Mouse (Mus musculus): ENCODE measurements around the gene Necab2.

Necab2 gene

DNA sequence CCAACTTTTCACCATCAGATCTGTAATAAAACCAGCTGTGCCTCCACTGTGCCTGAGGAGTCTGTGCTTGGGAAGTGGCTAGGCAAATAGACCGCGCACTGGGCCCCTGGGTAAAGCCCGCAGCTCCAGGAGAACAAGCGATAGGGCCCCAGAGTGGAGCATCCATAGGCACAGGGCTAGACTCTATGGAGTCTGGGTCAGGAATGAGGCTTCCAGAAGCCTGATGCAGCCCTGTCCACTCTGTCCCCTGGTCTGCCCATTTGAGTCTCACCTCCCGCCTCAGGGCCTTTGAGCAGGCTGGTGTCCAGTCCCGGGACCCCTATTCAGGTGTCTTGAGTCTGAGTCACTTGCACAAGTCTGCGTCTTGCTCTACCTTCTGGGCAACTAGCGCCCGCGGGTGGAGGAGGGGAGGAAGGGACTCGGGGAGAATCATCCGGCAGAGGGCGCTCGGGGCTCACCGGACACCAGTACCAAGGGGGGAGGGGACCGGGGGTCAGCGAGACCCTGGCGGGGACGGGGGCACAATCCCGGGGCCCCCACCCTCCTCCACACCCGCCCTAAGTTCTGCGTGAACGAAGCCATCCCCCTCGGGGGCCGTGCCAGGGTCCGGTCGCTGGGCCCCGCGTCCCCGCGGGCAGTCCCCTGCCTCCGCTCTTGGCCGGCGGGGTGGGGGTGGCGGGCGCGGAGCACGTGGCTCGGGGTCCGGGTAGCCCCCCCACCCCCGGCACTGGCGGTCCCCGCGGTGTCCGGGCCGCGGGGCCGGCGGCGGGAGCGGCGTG lies at the start of gene Necab2:
Gene Necab2, plus strand, starts transcription at position 509 of the 779 bp plus-strand sequence.
- no peaks in the 10 kb centered on the region for H3K27me3 ChIP-seq (ENCODE audit: control insufficient read depth, insufficient read depth, low read length, poor library complexity, severe bottlenecking)
- H3K36me3 ChIP-seq (ENCODE audit: control insufficient read depth, insufficient read depth, low read length, poor library complexity, severe bottlenecking) = no peaks in the 10 kb centered on the region
- DNase-seq (ENCODE audit: low read depth, low spot score) = peak; percentile 79

DNA sequence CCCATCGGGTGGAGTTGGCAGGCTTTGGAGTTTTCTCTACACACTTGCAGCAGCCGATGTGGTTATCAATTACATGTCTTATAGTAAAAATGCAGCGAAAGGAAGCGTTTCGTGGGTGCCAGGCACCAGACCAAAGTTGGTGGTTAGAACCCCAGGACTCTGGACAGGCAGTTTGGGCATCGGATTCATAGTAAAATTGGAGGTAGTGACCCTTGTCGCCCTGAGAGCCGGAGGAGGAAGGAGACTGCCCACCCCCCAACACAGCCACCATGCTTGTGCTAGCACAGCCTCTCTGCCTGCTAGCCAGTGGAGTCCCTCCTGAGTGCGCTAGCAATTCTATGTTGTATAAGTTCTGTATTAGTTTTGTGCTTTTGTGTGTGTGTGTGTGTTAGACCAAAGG lies 48.0 kb upstream of the Necab2 start:
- peaks cover 2% of the 10 kb centered on the region; the same call in 1 of the 2 replicates for H3K36me3 ChIP-seq (ENCODE audit: control insufficient read depth, insufficient read depth, low read length, poor library complexity, severe bottlenecking)
- no peak for DNase-seq (ENCODE audit: low read depth, low spot score)
- H3K27me3 ChIP-seq (ENCODE audit: control insufficient read depth, insufficient read depth, low read length, poor library complexity, severe bottlenecking) = no peaks in the 10 kb centered on the region

DNA sequence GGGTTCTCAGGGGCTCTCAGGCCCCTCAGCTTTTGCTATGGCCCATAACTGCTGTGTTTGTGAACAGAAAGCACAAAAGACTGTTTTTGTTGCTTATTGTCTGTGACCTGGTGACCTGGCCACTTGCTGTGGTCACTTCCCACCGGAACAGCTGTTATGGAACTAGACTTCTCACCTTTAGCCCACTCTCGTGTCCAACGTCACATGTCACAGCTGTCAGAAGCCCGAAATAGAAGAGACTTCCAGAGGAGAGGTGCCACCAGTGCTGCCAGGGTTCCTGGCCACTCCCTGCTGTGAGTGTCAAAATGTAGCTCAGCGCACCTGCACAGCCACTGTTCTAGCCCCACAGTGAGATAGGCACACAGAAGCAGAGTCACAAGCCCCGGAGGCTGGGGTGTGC lies 47.3 kb upstream of the Necab2 start:
- peaks cover 4% of the 10 kb centered on the region for H3K36me3 ChIP-seq (ENCODE audit: control insufficient read depth, insufficient read depth, low read length, poor library complexity, severe bottlenecking)
- DNase-seq (ENCODE audit: low read depth, low spot score) = no peak
- H3K27me3 ChIP-seq (ENCODE audit: control insufficient read depth, insufficient read depth, low read length, poor library complexity, severe bottlenecking) = no peaks in the 10 kb centered on the region

DNA sequence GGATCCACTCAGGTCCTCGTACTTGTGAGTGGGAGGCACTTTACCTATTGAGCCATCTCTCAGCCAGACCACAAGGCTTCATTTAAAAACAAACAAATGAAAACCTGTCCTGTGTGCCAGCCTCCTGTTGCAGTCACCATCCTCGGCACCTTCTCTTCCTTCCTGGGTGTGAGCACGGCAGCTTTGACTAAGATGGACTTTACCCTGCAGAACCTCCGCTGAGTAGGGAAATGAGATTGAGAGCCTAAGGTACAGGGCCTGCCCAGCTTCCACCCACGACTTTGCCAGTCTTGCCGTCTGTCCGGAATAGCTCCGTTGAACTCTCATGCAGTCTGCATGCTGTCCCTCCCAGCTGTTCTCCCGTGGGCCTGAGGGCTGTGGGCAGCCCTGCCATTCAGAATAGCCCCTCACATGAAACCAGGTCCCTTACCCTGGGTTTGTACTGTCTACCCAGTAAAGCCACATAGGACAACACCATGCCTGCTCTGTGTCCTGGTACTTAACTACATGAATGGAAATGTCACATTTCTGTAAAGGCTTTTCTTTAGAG lies 46.3 kb upstream of the Necab2 start:
- H3K36me3 ChIP-seq (ENCODE audit: control insufficient read depth, insufficient read depth, low read length, poor library complexity, severe bottlenecking) = peaks cover 4% of the 10 kb centered on the region
- no peak for DNase-seq (ENCODE audit: low read depth, low spot score)

DNA sequence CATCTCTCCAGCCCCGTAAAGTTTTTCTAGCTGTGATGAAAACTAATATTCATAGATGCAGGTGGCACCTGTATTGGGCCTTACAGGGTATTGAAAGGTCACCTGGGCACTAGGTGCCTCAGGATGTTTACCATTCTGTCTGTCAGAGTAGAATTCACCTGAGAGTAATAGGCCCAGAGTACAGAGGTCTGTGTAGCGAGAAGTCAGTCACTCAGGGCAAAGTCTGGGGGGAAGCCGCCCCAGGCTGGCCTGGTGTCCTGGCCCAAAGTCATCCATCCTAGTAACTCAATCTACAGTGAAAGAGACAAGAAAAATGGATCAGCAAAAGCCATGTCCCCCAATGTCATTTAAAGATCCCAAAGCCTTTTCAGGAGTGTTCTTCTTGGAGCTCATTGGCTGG lies 45.6 kb upstream of the Necab2 start:
- DNase-seq (ENCODE audit: low read depth, low spot score) = no peak
- Histone ChIP-seq H3K36me3 (ENCODE audit: control insufficient read depth, insufficient read depth, low read length, poor library complexity, severe bottlenecking) (peaks cover 4% of the 10 kb centered on the region), H3K27me3 (ENCODE audit: control insufficient read depth, insufficient read depth, low read length, poor library complexity, severe bottlenecking) (no peaks in the 10 kb centered on the region)

More for the DNA sequence above, 46.3 kb upstream of the Necab2 start:
- no peaks in the 10 kb centered on the region for H3K27me3 ChIP-seq (ENCODE audit: control insufficient read depth, insufficient read depth, low read length, poor library complexity, severe bottlenecking)

DNA sequence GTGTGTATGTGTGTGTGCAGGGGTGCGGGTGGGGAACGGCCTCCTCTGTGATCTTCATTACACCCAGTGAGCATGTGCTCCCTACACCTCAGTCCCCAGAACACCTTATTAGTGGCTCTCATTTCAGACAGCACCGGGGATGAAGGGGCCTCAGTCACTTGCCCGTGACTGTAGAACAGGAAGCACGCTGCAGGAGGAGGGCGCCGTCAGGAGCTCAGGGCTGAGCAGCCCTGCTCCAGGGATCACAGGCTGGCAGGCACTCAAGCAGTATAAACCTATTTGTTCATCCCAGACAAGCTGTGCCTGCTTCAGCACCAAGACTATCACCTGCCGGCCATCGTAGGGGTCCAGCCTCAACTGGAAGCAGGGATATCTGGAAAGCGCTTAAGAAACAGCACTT lies 42.6 kb upstream of the Necab2 start:
- H3K27me3 ChIP-seq (ENCODE audit: control insufficient read depth, insufficient read depth, low read length, poor library complexity, severe bottlenecking) = no peaks in the 10 kb centered on the region
- no peak for DNase-seq (ENCODE audit: low read depth, low spot score)
- H3K36me3 ChIP-seq (ENCODE audit: control insufficient read depth, insufficient read depth, low read length, poor library complexity, severe bottlenecking) = peaks cover 7% of the 10 kb centered on the region

DNA sequence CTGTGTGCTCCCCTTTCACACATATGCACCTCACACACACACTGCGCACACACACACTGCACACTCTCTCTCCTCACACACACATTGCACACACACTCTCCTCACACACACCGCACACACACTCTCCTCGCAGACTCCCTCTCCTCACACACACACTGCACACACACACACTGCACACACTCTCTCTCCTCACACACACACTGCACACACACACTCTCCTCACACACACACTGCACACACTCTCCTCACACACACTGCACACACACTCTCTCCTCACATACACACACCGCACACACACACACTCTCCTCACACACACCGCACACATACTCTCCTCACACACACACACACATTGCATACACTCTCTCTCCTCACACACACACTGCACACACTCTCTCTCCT lies 41.9 kb upstream of the Necab2 start:
- no peak for DNase-seq (ENCODE audit: low read depth, low spot score)
- no peaks in the 10 kb centered on the region for H3K27me3 ChIP-seq (ENCODE audit: control insufficient read depth, insufficient read depth, low read length, poor library complexity, severe bottlenecking)

DNA sequence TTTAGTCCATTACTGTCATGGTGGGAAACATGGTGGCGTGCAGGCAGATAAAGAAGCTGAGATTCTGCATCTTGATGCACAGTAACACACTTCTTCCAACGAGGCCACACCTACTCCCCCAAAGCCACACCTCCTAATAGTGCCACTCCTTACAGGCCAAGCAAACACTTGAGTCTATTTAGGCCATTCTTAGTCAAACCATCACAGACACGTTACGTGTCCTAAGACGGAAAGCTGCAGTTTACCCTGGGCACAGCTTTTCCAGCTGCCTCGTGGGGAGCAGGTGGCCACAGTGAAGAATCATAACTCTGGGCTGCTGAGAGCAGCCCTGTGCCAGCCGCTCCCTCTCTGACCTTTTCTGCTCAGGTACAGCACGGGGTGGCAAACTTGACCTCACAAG lies 38.2 kb upstream of the Necab2 start:
- no peak for DNase-seq (ENCODE audit: low read depth, low spot score)
- Histone ChIP-seq H3K36me3 (ENCODE audit: control insufficient read depth, insufficient read depth, low read length, poor library complexity, severe bottlenecking) (peaks cover 7% of the 10 kb centered on the region), H3K27me3 (ENCODE audit: control insufficient read depth, insufficient read depth, low read length, poor library complexity, severe bottlenecking) (no peaks in the 10 kb centered on the region)

More for the DNA sequence above, 41.9 kb upstream of the Necab2 start:
- H3K36me3 ChIP-seq (ENCODE audit: control insufficient read depth, insufficient read depth, low read length, poor library complexity, severe bottlenecking) = peaks cover 9% of the 10 kb centered on the region

DNA sequence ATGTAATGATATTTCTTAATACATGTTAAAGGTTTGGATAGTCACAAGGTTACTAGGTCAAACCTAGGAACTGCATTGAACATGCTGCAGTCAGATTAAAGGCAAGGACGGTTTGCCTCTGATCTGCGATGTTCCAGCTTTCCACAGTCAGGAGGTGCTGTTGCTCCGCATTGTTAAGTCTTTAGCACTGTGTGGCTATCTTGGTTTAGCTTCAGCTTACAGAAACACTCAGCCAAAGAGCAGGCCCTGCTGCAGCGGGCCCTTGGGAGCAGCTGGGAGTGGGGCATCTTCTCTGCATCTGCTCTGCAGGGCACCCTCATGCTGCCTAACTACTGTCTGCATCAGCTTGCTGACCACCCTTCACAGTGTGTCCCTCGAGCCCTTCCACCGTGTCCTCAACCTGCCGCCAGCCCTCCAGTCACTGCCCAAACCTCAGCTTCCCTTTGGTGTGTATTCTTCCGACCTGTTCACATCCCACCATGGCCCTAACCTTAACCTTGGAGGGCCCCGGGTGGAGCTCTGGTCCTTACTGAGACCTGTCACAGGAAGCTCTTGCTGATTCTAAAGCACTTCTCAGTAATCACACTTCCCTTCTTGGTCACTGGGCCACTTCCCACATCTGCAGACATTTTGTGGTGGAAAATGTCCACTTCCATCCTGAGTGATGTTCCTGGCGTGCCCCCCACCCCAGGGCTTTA lies 34.3 kb upstream of the Necab2 start:
- no peak for DNase-seq (ENCODE audit: low read depth, low spot score)
- H3K36me3 ChIP-seq (ENCODE audit: control insufficient read depth, insufficient read depth, low read length, poor library complexity, severe bottlenecking) = peaks cover 5% of the 10 kb centered on the region; the same call in 1 of the 2 replicates
- H3K27me3 ChIP-seq (ENCODE audit: control insufficient read depth, insufficient read depth, low read length, poor library complexity, severe bottlenecking) = no peaks in the 10 kb centered on the region

DNA sequence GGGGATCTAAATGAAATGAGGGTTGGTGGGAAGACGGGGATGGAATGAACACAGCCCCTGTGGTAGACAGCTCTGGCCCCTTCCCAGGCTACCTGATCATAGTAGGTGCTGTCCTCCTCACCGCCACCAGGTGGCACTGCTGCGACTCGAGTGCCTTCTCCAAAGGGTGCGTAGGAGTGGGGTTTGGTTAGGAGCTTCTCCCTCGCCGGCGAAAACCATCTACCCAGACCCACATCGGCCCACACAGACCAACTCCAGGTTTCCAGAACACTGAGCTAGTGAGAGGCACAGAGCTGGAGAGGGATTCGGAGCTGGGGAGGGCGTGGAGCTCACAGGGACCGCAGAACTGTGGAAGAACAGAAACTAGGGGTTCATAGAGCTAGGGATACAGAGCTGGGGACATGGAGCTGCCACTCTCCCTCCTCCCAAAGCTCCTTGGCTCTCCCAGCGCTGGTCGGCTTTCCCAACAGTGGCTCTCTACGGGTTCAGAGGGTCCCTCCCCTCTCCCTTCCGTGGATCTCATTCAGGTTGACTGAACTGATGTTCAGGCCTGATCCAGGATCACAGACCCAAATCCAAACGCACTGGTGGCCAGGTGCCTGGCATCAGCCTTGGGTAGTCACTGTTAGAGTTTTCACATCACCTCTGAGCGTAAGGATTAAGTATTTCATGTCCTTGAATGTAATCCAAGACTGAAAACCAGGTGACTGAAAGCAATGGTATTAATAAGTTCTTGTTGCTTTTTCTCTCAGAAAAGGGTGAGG lies 33.6 kb upstream of the Necab2 start:
- no peaks in the 10 kb centered on the region for H3K27me3 ChIP-seq (ENCODE audit: control insufficient read depth, insufficient read depth, low read length, poor library complexity, severe bottlenecking)
- peak; percentile 87 for DNase-seq (ENCODE audit: low read depth, low spot score)
- 0 out of 2 replicates have a peak, but pooled peaks cover 2% of the 10 kb centered on the region for H3K36me3 ChIP-seq (ENCODE audit: control insufficient read depth, insufficient read depth, low read length, poor library complexity, severe bottlenecking)

DNA sequence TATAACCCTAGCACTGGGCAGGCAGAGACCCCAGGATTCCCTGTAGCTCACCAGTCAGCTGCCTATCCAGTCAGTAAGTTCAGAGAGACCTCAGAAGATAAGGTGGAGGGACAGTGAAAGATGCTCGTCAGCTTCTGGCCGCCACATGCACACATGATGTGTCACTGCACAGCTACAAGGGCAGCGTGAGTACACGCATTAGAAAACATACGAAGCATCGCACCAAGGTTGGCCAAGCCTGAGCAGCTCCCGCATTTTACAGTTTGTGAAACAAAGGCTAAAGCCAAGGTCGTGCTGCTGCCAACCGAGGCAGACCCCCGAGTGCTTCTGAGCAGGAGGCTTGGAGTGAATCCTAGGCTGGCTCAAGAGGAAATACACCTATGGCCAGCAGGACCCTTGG lies 32.9 kb upstream of the Necab2 start:
- Histone ChIP-seq H3K27me3 (ENCODE audit: control insufficient read depth, insufficient read depth, low read length, poor library complexity, severe bottlenecking) (no peaks in the 10 kb centered on the region), H3K36me3 (ENCODE audit: control insufficient read depth, insufficient read depth, low read length, poor library complexity, severe bottlenecking) (0 out of 2 replicates have a peak, but pooled peaks cover 2% of the 10 kb centered on the region)
- DNase-seq (ENCODE audit: low read depth, low spot score) = no peak

DNA sequence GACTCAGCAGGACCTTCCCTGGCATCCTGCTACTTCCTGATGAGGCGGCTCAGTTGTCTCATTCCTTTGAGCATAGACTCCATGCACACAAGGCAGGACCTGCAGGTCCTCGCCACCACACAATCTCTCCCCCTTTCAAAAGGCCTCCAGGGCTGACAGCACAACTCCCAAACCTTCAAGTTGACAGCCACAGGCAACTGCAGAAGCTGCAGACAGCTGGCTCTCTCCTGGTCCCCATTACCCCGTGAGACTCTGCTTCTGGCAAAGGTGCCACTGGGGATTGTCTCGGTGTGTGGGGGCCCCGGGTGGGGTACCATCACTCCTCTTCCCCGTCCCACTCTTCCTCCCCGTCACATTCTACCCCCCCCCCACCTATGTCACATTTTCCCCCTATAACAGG lies 26.2 kb upstream of the Necab2 start:
- DNase-seq (ENCODE audit: low read depth, low spot score) = no peak
- Histone ChIP-seq H3K36me3 (ENCODE audit: control insufficient read depth, insufficient read depth, low read length, poor library complexity, severe bottlenecking) (no peaks in the 10 kb centered on the region), H3K27me3 (ENCODE audit: control insufficient read depth, insufficient read depth, low read length, poor library complexity, severe bottlenecking) (no peaks in the 10 kb centered on the region)

DNA sequence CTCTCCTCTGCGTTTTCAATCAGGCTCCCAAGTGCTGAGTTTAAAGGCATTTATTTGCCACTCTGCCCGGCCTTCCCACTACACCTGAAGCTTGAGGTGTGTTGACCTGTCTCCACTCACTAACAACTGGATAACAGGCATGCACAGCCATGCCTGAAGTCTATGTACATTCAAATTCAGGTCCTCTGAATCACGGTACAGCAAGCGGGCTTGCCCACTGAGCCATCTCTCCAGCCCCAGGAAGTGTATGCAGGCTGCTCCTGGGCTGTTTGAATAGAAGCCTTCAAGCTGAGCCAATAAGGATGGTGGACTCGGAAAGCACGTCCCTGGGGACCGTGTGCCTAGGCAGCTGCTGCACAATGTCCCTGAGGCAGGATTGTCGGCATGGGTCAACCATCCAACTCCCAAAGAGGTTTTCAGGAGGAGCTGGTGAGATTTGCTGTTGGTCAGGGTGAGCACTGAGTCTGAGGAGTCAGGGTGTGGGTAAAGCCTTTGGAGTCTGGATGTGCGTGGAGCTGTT lies 24.9 kb upstream of the Necab2 start:
- no peaks in the 10 kb centered on the region for H3K27me3 ChIP-seq (ENCODE audit: control insufficient read depth, insufficient read depth, low read length, poor library complexity, severe bottlenecking)
- peak; percentile 45 for DNase-seq (ENCODE audit: low read depth, low spot score)
- no peaks in the 10 kb centered on the region for H3K36me3 ChIP-seq (ENCODE audit: control insufficient read depth, insufficient read depth, low read length, poor library complexity, severe bottlenecking)

DNA sequence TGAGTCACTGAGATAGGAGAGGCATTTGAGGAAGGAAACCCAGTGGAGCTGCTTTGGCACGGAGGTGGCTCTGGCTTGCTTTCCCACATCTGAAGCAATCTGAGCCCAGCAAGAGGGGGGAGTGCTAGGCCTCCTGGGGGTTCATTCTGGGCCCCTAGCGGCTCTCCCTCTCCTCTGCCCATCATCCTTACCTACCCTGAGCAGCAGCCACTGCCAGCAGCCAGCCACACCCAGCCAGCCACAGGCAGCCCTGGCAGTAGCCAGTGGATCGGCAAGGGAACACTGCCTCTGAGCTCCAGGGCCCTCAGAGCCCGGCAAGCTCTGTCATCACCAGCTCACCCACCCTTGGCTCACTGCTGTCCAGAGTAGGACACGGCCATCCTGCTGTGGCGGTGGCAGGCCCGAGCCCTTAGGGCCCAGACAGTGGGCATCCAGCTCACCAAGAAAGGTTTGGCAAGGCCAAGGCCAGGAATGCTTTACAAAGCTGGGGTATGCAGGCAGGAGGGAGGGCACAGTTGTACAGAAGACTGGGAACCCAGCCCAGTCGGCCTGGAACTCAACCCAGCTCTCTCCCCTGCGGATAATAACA lies 24.3 kb upstream of the Necab2 start:
- no peak for DNase-seq (ENCODE audit: low read depth, low spot score)

More for the DNA sequence above, 24.3 kb upstream of the Necab2 start:
- no peaks in the 10 kb centered on the region for H3K27me3 ChIP-seq (ENCODE audit: control insufficient read depth, insufficient read depth, low read length, poor library complexity, severe bottlenecking)
- no peaks in the 10 kb centered on the region for H3K36me3 ChIP-seq (ENCODE audit: control insufficient read depth, insufficient read depth, low read length, poor library complexity, severe bottlenecking)

Data from splenic B cell, adult 2 months (primary cell).